Mouse (Mus musculus): Measurements from ENCODE around the gene Fstl5. TPM values are rescaled to one million over a fixed set of nuclear protein-coding genes. Genes with fewer than 3 reads are reported as not detected.
"Not testable (repeated sequence)": the region's sequence is repeated elsewhere in the genome, so short reads cannot be mapped to it uniquely, and the experiment has no call there.

The Fstl5 gene
- total and polyA plus RNA-seq, 3 experiments, result 0.16 TPM; not detected in 2

DNA sequence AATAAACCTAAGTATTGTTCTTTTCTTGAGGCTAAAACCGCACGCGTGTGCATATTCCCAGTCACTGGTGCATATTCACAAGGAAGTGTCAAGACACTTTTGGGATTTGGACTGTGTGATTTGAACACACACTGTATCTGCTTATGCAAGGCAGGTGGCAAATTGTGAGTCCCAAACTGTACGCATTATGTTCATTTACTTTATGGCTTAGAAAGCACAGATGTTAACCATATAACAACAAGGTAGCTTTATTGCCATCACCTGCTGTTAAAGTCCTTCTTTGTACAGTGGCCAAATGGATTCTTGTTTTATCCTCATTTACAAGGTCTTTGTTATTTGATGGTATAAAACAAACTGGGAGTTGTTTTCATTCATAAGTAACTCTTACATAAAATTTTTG is 295.8 kb downstream of the Fstl5 start:
- Histone ChIP-seq H3K36me3 (replicated peaks) (no peaks in the 10 kb centered on the region), H3K4me3 (ENCODE audit: low read depth, low read length) (no peak overlapping the region), H3K4me1 (ENCODE audit: insufficient read depth, low read depth, low read length) (no peaks in the 10 kb centered on the region), H3K27me3 (ENCODE audit: insufficient read depth, low read length) (no peaks in the 10 kb centered on the region), H3K9me3 (replicated peaks) (no peaks in the 10 kb centered on the region)
- ATAC-seq (ENCODE audit: extremely low read depth, insufficient number of reproducible peaks, low FRiP score, poor library complexity, severe bottlenecking) (no peak), DNase-seq (ENCODE audit: low spot score) (no peak)
- TF ChIP-seq GATA2 (IDR thresholded peaks at IDR 0.05; ENCODE audit: borderline replicate concordance, low read depth, low read length) (no peak), TAL1 (conservative IDR thresholded peaks at IDR 0.05; ENCODE audit: low read depth, low read length) (no peak), POLR2AphosphoS5 (IDR thresholded peaks at IDR 0.05; ENCODE audit: insufficient replicate concordance, low read depth, low read length) (no peak), CTCF (IDR thresholded peaks at IDR 0.05; ENCODE audit: low read depth, low read length) (no peak), GATA1 (IDR thresholded peaks at IDR 0.05; ENCODE audit: borderline replicate concordance, low read length) (no peak)

DNA sequence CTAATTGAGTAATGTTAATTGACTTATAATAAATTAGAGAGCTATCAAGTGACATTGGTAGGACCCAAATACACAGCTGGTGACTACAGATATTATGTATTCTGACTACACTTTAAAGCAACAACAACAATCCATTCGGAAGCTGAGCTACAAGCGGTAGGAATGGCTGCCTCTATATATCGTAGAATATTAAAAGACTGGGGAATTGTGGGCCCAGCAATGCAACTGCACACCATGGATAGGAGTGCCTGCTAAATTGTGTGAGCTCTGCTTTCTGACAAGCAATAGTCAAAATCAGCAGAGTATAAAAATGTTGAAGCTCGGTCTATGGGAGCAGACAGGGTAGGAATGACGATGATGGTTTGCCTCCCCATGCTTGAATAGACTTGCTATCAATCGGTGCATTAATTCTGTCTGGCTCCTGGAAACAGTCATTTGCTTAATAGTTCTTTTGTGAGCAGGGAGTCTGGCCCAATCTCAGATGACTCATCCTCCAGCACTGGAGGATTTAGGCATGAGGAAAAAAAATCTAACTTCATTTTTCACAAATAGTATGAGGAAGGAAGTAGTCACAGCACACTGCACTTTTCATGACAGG is 354.8 kb downstream of the Fstl5 start:
- Histone ChIP-seq H3K4me3 (ENCODE audit: low read depth, low read length) (no peak overlapping the region), H3K9me3 (replicated peaks) (no peaks in the 10 kb centered on the region), H3K4me1 (ENCODE audit: insufficient read depth, low read depth, low read length) (no peaks in the 10 kb centered on the region), H3K36me3 (replicated peaks) (no peaks in the 10 kb centered on the region), H3K27me3 (ENCODE audit: insufficient read depth, low read length) (no peaks in the 10 kb centered on the region)
- DNase-seq (ENCODE audit: low spot score) (no peak), ATAC-seq (ENCODE audit: extremely low read depth, insufficient number of reproducible peaks, low FRiP score, poor library complexity, severe bottlenecking) (no peak)
- TF ChIP-seq GATA1 (IDR thresholded peaks at IDR 0.05; ENCODE audit: borderline replicate concordance, low read length) (no peak), TAL1 (conservative IDR thresholded peaks at IDR 0.05; ENCODE audit: low read depth, low read length) (no peak), GATA2 (IDR thresholded peaks at IDR 0.05; ENCODE audit: borderline replicate concordance, low read depth, low read length) (no peak), POLR2AphosphoS5 (IDR thresholded peaks at IDR 0.05; ENCODE audit: insufficient replicate concordance, low read depth, low read length) (no peak), CTCF (IDR thresholded peaks at IDR 0.05; ENCODE audit: low read depth, low read length) (no peak)

DNA sequence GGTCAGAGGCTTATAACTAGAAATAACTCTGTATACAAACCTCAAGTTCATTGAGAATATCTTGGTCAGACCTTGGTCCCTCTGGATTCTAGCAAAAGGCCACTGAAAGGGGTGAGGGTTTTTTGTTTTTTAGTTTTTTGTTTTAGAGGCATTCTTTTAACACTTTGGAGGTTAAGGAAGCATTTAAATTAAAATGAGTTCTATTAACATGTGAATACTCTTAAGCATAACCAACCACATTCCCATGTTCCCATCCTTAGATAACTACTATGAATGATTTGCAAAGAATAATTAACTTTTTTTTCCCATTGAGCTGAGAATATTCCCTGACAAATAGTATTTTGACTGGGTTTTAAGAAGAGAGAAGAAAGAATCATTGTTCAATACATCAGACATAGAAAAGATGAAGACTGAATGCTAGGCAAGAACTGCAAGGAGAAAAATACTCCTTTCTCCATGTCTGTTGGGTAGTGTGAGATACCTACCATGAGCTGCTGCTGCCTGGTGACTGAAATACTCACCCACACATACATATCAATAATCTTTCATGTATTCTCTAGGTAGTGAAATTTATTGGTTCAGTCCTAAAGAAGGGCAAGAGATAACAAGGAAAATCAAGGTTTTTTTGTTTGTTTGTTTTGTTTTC is 393.3 kb downstream of the Fstl5 start:
- no peaks in the 10 kb centered on the region for H3K27me3 ChIP-seq (ENCODE audit: insufficient read depth, low read length)
- ATAC-seq (ENCODE audit: extremely low read depth, insufficient number of reproducible peaks, low FRiP score, poor library complexity, severe bottlenecking), result no peak

DNA sequence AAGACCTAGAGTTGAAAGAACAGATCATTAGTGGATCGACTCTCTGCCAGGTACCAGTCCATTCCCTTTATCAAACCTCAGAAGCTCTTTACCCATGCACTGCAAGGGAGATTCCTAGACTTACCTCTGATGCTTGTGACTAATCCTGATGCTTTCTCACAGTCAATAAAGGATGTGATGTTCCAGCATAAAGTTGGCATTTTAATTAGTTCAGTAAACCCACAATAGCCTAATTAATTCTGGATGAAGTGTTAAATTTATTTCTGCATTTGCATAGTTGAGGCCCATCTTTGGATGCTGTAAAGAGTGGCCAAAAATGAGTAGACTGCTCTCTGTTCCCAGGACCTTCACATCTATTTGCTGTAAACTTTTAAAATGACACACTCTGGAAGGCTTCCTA is 394.1 kb downstream of the Fstl5 start:
- Histone ChIP-seq H3K4me1 (ENCODE audit: insufficient read depth, low read depth, low read length) (no peaks in the 10 kb centered on the region), H3K27me3 (ENCODE audit: insufficient read depth, low read length) (no peaks in the 10 kb centered on the region), H3K4me3 (ENCODE audit: low read depth, low read length) (no peak overlapping the region), H3K36me3 (replicated peaks) (no peaks in the 10 kb centered on the region), H3K9me3 (replicated peaks) (no peaks in the 10 kb centered on the region)
- no peak for TF ChIP-seq CTCF (IDR thresholded peaks at IDR 0.05; ENCODE audit: low read depth, low read length)
- TF ChIP-seq TAL1 (conservative IDR thresholded peaks at IDR 0.05; ENCODE audit: low read depth, low read length), result no peak
- no peak for TF ChIP-seq GATA2 (IDR thresholded peaks at IDR 0.05; ENCODE audit: borderline replicate concordance, low read depth, low read length)
- TF ChIP-seq POLR2AphosphoS5 (IDR thresholded peaks at IDR 0.05; ENCODE audit: insufficient replicate concordance, low read depth, low read length), result no peak
- no peak for TF ChIP-seq GATA1 (IDR thresholded peaks at IDR 0.05; ENCODE audit: borderline replicate concordance, low read length)
- ATAC-seq (ENCODE audit: extremely low read depth, insufficient number of reproducible peaks, low FRiP score, poor library complexity, severe bottlenecking) (no peak), DNase-seq (ENCODE audit: low spot score) (no peak)

More for the DNA sequence above, 393.3 kb downstream of the Fstl5 start:
- TF ChIP-seq TAL1 (conservative IDR thresholded peaks at IDR 0.05; ENCODE audit: low read depth, low read length) (no peak), GATA1 (IDR thresholded peaks at IDR 0.05; ENCODE audit: borderline replicate concordance, low read length) (no peak), POLR2AphosphoS5 (IDR thresholded peaks at IDR 0.05; ENCODE audit: insufficient replicate concordance, low read depth, low read length) (no peak), GATA2 (IDR thresholded peaks at IDR 0.05; ENCODE audit: borderline replicate concordance, low read depth, low read length) (no peak), CTCF (IDR thresholded peaks at IDR 0.05; ENCODE audit: low read depth, low read length) (no peak)
- DNase-seq (ENCODE audit: low spot score), result no peak
- Histone ChIP-seq H3K4me1 (ENCODE audit: insufficient read depth, low read depth, low read length) (no peaks in the 10 kb centered on the region), H3K9me3 (replicated peaks) (no peaks in the 10 kb centered on the region), H3K4me3 (ENCODE audit: low read depth, low read length) (no peak overlapping the region), H3K36me3 (replicated peaks) (no peaks in the 10 kb centered on the region)

DNA sequence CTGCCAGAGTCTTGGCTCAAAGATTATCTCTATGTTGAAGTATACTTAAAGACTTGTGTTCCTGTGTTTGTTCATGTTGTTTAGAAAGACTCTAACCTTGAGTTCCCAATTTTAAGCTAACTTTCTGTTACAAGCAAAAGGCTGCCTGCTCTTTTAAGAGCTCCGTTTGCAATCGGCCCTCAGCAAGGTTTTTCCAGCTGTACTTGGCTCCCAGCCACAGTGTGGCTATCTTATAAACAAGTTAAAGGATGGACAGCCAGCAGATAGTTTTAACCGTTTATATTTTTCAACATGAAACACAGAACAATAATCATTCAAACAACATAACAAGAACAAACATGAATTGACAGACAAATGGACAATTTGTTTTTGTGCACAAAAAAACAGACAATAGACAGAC is 433.8 kb downstream of the Fstl5 start:
- not testable (repeated sequence) for DNase-seq (ENCODE audit: low spot score); ATAC-seq (ENCODE audit: extremely low read depth, insufficient number of reproducible peaks, low FRiP score, poor library complexity, severe bottlenecking); H3K4me1 ChIP-seq (ENCODE audit: insufficient read depth, low read depth, low read length)

DNA sequence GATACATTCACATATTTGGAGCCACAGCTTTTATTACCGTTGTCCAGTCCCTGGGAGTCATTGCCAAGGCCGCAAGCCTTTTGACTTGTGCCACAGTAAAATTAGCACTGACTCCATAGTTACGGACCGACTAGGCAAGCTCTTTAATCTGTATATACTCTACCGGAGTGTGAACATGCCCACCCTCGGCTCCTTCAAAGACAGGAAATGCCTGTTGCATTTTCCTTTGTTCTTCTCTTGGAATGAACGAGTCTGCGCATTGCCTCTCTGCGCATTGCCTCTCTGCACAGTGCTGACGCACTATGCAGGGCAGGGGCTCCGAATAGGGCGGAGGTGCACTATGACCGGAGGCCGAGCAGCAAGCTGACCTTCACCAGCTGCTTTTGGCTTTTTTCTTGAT is 434.7 kb downstream of the Fstl5 start:
- Histone ChIP-seq H3K36me3 (replicated peaks) (no peaks in the 10 kb centered on the region), H3K4me1 (ENCODE audit: insufficient read depth, low read depth, low read length) (no peaks in the 10 kb centered on the region), H3K4me3 (ENCODE audit: low read depth, low read length) (no peak overlapping the region), H3K27me3 (ENCODE audit: insufficient read depth, low read length) (no peaks in the 10 kb centered on the region), H3K9me3 (replicated peaks) (0 out of 2 replicates have a peak, but pooled peaks cover 3% of the 10 kb centered on the region)
- TF ChIP-seq TAL1 (conservative IDR thresholded peaks at IDR 0.05; ENCODE audit: low read depth, low read length), result no peak
- no peak for TF ChIP-seq GATA1 (IDR thresholded peaks at IDR 0.05; ENCODE audit: borderline replicate concordance, low read length)
- no peak for TF ChIP-seq GATA2 (IDR thresholded peaks at IDR 0.05; ENCODE audit: borderline replicate concordance, low read depth, low read length)
- no peak for TF ChIP-seq CTCF (IDR thresholded peaks at IDR 0.05; ENCODE audit: low read depth, low read length)
- no peak for TF ChIP-seq POLR2AphosphoS5 (IDR thresholded peaks at IDR 0.05; ENCODE audit: insufficient replicate concordance, low read depth, low read length)
- DNase-seq (ENCODE audit: low spot score) (no peak), ATAC-seq (ENCODE audit: extremely low read depth, insufficient number of reproducible peaks, low FRiP score, poor library complexity, severe bottlenecking) (no peak)

More for the DNA sequence above, 433.8 kb downstream of the Fstl5 start:
- H3K4me3 ChIP-seq (ENCODE audit: low read depth, low read length); H3K9me3 ChIP-seq (replicated peaks); H3K27me3 ChIP-seq (ENCODE audit: insufficient read depth, low read length); H3K36me3 ChIP-seq (replicated peaks): not testable (repeated sequence)

All from G1E (cell line).